Mouse (Mus musculus) frontal cortex, postnatal 10 days (tissue): ENCODE measurements around the gene Cbarp.

Source experiments
- DNase-seq, 2 experiments: peaks; one replicate each; pipeline ENCODE4 v3.0.0; 2022; ENCODE audit warnings: low spot score in 2 of 2, mixed read lengths in 1 of 2

Gene Cbarp

GRCm38 (mm10) chr10:80130403-80131031 is 10.1 kb downstream of the Cbarp start:
- DNase-seq: no peak

DNA sequence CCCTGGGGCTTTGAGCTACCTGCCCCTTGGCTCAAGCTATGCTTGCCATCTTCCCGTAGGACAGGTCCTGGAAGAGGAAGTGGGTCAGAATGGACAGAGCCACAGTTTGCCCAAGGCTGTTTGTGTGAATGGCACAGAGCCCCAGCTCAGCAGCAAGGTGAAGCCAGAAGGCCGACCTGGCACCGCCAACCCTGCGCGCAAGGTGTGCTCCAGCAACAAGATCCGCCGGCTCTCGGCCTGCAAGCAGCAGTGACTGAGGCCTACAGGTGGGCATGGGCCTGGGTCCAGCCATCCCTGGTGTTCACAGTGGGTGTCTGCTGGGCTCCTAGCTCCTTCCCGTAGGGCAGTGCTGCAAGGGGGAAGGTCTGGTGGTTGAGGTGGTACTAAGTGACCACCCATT is 10.8 kb downstream of the Cbarp start:
- no peak for DNase-seq

DNA sequence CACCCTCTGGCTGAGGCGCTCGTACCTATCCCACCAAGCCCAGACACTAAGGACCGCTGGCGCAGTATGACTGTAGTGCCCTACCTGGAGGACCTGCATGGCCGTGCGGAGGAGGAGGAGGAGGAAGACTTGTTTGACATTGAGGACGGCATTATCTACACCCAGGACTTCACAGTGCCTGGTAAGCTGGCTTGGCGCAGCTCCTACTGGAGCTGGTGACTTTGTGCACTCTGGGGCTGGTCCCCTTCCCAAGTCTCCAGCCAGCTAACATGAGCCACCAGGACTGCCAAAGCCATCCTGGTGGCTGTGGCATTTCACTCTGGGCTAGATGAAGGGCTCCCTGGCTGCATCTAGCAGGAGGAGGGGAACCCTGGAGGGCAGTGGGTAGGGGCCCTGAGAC is 12.7 kb downstream of the Cbarp start:
- DNase-seq: no peak

- DNase-seq: no peak
These were observed 16.6 kb downstream of the Cbarp start for GRCm38 (mm10) chr10:80123932-80124562.

- DNase-seq: no peak
These were observed 19.0 kb downstream of the Cbarp start for GRCm38 (mm10) chr10:80121639-80122038.

DNA sequence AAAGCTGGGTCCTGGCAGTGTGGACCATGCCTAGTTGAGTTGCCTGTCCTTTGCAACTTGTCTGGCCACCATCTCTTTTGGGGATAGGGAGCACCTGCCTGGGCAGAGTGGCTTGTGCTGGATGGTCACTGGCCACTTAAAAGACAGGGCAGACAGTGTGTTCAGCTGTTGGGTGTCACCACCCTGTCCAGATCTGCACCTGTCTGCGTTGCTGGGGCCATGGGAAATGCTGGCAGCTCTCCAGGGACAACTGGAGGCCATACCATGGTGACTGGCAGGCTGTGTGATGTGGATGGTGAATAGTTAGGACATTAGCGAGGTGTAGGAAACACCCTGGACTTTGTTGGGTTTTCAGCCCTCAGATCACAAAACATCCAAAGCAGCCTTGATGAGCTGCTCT is 20.5 kb downstream of the Cbarp start:
- DNase-seq: no peak

GRCm38 (mm10) chr10:80118552-80118951 is 22.1 kb downstream of the Cbarp start:
- DNase-seq: no peak

DNA sequence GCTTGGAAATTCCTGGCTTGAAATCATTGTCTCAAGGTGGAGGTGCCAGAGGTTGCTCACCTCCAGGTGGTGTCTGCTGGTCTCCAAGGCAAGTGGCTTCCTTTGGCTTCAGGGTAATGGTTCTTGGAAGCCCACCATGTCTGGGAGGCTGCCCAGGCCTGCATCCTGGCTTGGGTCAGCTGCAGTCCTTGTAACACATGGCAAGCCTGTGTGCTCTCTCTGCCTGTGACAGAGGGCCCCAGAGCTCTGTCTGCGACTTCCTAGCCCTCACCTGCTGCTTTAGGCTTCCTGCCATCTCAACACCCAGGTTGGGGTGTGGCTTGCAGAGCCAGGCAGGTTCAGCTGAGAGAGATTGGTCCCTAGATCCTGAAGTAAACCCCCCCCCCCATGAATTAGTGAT is 22.9 kb downstream of the Cbarp start:
- no peak for DNase-seq

- DNase-seq: no peak
These were observed 23.5 kb downstream of the Cbarp start for GRCm38 (mm10) chr10:80116927-80117691.

GRCm38 (mm10) chr10:80116563-80116926 is 24.1 kb downstream of the Cbarp start:
- peak in 1 of 2 experiments; percentile 24 for DNase-seq

GRCm38 (mm10) chr10:80115944-80116335 is 24.7 kb downstream of the Cbarp start:
- no peak for DNase-seq

DNA sequence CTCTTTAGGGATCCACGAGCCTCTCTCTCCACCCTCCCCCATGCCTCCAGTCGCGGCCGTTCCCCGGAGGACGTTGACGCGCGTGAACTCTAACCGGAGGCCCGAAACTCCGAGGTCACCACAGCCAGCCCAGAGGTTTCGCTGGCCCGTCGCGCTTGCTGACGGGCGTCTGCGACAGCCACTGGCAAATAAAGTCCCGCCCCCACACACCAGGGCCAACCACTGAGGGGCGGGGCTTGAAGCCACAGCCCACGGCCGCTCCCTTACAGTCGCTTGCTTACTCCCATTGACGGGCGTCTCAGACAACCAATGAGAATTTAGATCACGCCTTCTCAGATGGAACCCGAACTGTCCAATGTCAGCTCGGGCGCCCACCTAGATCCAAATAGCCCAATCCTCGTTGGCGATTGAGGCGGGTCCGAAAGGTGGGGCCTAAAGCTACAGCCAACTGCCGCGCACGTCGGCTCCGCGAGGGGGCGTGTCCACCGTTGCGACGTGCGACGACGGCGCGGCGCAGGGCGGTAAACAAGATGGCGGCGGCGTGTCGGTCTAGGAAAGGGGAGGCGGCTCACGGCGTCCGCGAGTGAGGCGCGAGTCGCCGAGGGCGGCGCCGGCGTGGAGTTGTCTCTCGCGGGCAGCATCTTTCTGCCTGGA is 25.2 kb downstream of the Cbarp start, which contains the start of gene Stk11:
Stk11 (plus strand) TSS at position 514 of the 654 bp plus-strand sequence.
- DNase-seq: peak; percentile 99

DNA sequence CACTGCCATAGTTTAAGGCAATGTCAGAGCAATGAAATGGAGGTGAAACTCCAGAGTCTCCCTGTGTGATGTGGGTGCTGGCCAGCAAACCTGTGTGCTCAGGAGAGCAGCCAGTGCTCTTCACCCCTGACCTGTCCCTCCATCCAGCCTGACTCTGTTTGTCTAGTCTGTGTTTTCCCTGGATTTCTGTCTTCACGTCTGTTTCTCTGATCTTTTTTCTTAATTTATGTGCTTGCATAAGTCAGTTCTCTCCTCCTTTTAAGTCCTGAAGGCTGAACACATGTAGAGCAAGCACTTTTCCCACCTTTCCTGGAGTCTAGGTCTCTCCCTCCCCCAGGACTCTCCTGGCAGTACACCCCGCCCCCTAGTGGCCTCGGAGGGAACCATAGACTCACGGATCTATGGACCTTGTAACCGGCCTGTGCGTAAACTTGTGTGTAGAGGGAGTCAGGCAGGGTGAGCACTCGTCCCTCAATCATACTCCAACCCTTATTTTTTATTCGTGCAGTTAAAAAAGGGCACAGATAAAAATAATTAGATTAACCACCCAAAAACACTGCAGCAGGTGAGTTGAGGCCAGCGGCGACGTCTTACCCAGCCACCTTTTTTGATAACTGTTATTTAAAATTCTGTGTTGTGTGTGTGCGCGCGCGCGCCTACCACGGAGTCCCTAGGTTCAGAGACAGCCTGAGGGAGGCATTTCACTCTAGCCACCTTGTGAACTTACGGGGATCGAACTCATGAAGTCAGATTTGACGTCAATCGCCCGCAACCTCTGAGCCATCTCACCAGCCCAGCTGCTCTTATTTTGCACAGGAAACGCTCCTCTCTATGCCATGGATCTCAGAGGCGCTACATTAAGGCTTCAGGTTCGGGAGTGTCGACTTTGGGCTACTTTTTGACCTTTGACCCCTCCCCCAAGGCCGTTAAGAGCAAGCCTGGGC is 26.0 kb downstream of the Cbarp start:
- DNase-seq: peak; percentile 78 to 80

DNA sequence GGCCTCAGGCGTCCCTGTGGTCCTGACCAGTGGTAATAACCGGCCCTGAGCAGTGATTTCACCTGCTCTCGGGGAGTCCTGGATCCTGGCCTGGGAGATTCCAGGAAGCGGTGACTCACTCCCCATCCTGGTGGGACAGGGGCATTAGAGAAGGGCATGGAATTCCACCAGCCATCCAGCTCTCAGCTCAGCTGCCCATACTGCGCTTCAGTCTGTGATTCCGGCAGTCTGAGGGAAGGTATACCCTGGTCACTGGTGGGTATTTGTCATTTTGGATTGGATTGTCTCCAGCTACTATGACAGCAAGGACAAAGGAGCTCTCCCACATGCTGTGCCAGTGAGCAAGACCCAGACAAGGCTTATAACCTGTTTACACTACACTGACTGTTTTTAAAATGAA is 33.0 kb downstream of the Cbarp start:
- DNase-seq: no peak

DNA sequence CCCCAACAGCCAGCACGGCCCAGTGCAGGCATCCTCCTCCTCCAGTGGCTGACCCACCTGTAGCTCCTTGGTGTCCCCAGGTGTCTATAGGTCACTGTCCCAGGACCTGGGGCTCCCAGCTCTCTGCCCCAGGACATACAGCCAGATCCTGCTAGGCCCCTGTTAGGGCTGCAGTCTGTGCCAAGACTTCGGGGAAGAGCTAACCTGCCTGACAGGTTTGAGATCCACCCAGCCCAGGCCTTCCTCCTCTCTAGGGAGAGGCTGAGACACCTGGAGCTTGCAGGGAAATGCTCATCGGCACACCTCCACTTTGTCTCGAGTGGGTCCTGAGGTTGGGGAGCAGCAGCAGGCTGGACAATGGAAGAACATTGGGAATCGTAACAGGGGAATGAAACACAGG is 34.7 kb downstream of the Cbarp start:
- DNase-seq: no peak

DNA sequence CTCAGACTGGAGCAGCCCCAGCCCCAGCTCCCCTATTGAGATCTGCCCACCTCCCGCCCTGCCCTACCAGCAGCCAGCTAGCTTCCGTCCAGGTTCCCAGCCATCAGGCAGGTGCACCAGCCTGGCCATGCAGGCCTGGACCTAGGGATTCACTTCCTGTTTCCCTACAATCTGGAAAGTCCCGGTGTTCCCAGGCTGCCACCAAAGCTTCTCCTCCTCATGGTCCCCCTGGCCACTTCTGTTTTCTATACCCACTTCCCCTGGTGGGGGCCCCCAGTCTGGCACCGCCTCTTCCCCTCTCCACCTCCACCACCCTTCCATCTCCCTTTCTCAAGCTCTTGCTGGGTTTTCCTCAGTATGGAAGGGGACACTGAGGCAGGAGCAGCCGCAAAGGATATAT is 35.2 kb downstream of the Cbarp start, which contains the start of gene Sbno2:
Sbno2 (minus strand) TSS at position 112 of the 400 bp plus-strand sequence.
- no peak for DNase-seq

DNA sequence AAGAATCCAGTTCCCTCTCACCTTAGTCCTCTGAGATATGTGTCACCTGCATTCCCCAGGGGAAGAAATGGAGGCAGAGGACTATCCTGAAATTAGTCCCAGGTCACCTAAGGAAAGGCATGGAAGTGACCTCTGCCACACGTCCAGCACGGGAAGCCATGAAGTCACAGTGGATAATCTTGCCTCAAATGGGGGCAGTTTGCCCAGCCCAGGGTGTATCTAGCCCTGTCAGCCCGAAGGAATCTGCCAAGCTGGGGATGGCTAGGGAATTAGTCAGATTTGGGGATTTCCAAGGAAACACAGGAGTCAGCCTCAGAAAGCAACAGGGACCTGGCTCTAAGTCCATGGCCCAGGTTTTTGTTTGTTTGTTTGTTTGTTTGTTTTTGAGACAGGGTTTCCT is 36.5 kb downstream of the Cbarp start:
- no peak for DNase-seq

- DNase-seq: no peak
These were observed 37.6 kb downstream of the Cbarp start for GRCm38 (mm10) chr10:80103032-80103431.

- DNase-seq: peak; percentile 52 to 80
These were observed 38.3 kb downstream of the Cbarp start for GRCm38 (mm10) chr10:80102216-80102915.

DNA sequence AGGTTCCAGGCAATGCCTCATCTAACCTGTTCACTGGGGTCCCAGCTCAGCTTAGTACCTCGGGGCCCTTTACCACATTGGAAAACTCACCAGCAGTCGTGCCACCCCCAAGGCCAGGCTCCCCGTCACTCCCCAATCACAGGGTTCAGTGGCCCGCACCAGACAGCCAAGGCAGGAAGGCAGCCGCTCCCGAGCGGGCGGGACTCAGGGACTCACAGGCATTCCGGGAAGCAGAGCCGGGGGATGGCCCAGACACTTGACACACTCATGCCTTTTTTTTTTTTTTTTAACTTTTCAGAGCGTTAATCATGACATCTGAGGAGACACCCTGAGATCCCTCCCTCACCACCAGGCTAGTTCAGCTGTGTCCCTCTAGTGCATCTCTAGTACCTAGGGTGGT is 39.7 kb downstream of the Cbarp start:
- no peak for DNase-seq

DNA sequence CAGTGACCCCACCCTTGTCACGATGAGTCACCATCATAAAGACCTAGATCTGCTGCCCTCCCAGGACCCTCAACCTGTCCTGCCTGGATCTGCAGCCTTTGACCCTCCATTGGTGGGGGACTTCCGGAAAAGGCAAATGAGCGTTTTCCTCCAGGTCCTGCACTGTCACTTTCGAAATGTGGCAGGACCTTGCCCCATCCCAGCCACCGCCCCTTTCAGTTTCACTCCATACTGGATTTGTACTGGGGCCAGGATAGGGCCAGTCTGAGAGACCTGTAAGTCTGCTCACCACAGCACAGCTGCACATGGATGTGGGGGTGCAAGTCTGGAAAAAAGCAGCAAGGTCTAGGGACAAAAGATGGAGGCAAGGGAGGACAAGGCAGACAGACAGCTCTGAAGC is 42.0 kb downstream of the Cbarp start:
- DNase-seq: no peak
